Mouse (Mus musculus) MEL (cell line): Measurements from ENCODE around the gene Tbc1d16. TPM values are rescaled to one million over a fixed set of nuclear protein-coding genes. Genes with fewer than 3 reads are reported as not detected.

Experiments used
- DNase-seq: peaks from one replicate; pipeline ENCODE4 v3.0.0; 2011; ENCODE audit warnings: low read depth, low spot score
- H3K27ac ChIP-seq: 2 replicates; pipeline ENCODE4 v1.5.1; 2012; ENCODE audit warnings: low read depth, mild to moderate bottlenecking, control low read depth, low read length, moderate library complexity; ENCODE audit not compliant: control insufficient read depth
- H3K27me3 ChIP-seq, 2 experiments: fragments of 150-350 bp in 1 of 2; sonication (generic) in 1 of 2; 2 replicates each; pipeline ENCODE4 v1.6.1; 2012; ENCODE audit warnings: low read length in 2 of 2, mild to moderate bottlenecking in 2 of 2, improper control_type of control experiment in 1 of 2, moderate library complexity in 1 of 2; ENCODE audit not compliant: insufficient read depth in 2 of 2, control insufficient read depth in 1 of 2
- H3K36me3 ChIP-seq, 2 experiments: 2 replicates each; pipeline ENCODE4 v1.6.1; 2012 to 2014; ENCODE audit warnings: low read length in 2 of 2, improper control_type of control experiment in 1 of 2, inconsistent platforms in 1 of 2, mild to moderate bottlenecking in 1 of 2; ENCODE audit not compliant: insufficient read depth in 2 of 2, control insufficient read depth in 1 of 2
- H3K4me1 ChIP-seq, 2 experiments: fragments of 150-350 bp in 1 of 2; sonication (generic) in 1 of 2; 2 replicates each; pipeline ENCODE4 v1.6.1; 2012; ENCODE audit warnings: low read length in 2 of 2, improper control_type of control experiment in 1 of 2, mild to moderate bottlenecking in 1 of 2; ENCODE audit not compliant: insufficient read depth in 2 of 2, control insufficient read depth in 1 of 2
- H3K4me3 ChIP-seq, 2 experiments: fragments of 150-350 bp in 1 of 2; sonication (generic) in 1 of 2; 2 replicates each; pipeline ENCODE4 v1.5.1; 2012; ENCODE audit warnings: low read depth in 2 of 2, low read length in 2 of 2, mild to moderate bottlenecking in 2 of 2, moderate library complexity in 2 of 2, control low read depth in 1 of 2, improper control_type of control experiment in 1 of 2; ENCODE audit not compliant: control insufficient read depth in 1 of 2, insufficient read depth in 1 of 2
- H3K79me2 ChIP-seq: 2 replicates; pipeline ENCODE4 v1.6.1; 2012; ENCODE audit warnings: mild to moderate bottlenecking, low read length, moderate library complexity; ENCODE audit not compliant: control insufficient read depth, poor library complexity, insufficient read depth
- H3K9ac ChIP-seq: 2 replicates; pipeline ENCODE4 v1.6.1; 2012; ENCODE audit warnings: low read depth, mild to moderate bottlenecking, control low read depth, low read length, moderate library complexity; ENCODE audit not compliant: control insufficient read depth, poor library complexity, severe bottlenecking
- H3K9me3 ChIP-seq: fragments of 150-350 bp; sonication (generic); replicated peaks from 2 replicates; pipeline ENCODE4 v1.6.1; 2012; ENCODE audit warnings: mild to moderate bottlenecking, low read length, improper control_type of control experiment, moderate library complexity; ENCODE audit not compliant: insufficient read depth
- BHLHE40 ChIP-seq: IDR thresholded peaks from 2 replicates; pipeline ENCODE4 v1.6.1; 2012; ENCODE audit warnings: low read depth, mild to moderate bottlenecking, inconsistent platforms, low read length, improper control_type of control experiment, borderline replicate concordance
- CHD2 ChIP-seq: IDR thresholded peaks from 2 replicates; pipeline ENCODE4 v1.6.1; 2011; ENCODE audit warnings: low read length, improper control_type of control experiment
- CTCF ChIP-seq, 3 experiments: IDR thresholded peaks in 2 of 3; conservative IDR thresholded peaks in 1 of 3; 2 replicates each; pipeline ENCODE4 v1.5.1; 2011 to 2012; ENCODE audit warnings: low read length in 3 of 3, low read depth in 2 of 3, mild to moderate bottlenecking in 2 of 3, improper control_type of control experiment in 1 of 3, inconsistent platforms in 1 of 3, mixed read lengths in 1 of 3, moderate library complexity in 1 of 3; ENCODE audit not compliant: control insufficient read depth in 1 of 3, insufficient read depth in 1 of 3, poor library complexity in 1 of 3, severe bottlenecking in 1 of 3
- EP300 ChIP-seq, 2 experiments: IDR thresholded peaks; 2 replicates each; pipeline ENCODE4 v1.6.1; 2011; ENCODE audit warnings: improper control_type of control experiment in 2 of 2, low read length in 2 of 2, low read depth in 1 of 2, mild to moderate bottlenecking in 1 of 2
- ETS1 ChIP-seq: IDR thresholded peaks from 2 replicates; pipeline ENCODE4 v1.6.1; 2012; ENCODE audit warnings: low read depth, mild to moderate bottlenecking, inconsistent platforms, low read length, improper control_type of control experiment, moderate library complexity
- HCFC1 ChIP-seq: IDR thresholded peaks from 2 replicates; pipeline ENCODE4 v1.6.1; 2012; ENCODE audit warnings: low read depth, mild to moderate bottlenecking, inconsistent platforms, low read length, improper control_type of control experiment, moderate library complexity
- MAX ChIP-seq: IDR thresholded peaks from 2 replicates; pipeline ENCODE4 v1.6.1; 2011; ENCODE audit warnings: low read length, improper control_type of control experiment
- MYC ChIP-seq: IDR thresholded peaks from 2 replicates; pipeline ENCODE4 v1.6.1; 2011; ENCODE audit warnings: low read depth, mild to moderate bottlenecking, low read length, improper control_type of control experiment, moderate library complexity
- NRF1 ChIP-seq: IDR thresholded peaks from 2 replicates; pipeline ENCODE4 v1.6.1; 2014; ENCODE audit warnings: low read depth, mild to moderate bottlenecking, inconsistent platforms, low read length, improper control_type of control experiment, moderate library complexity; ENCODE audit not compliant: poor library complexity, insufficient read depth, severe bottlenecking
- RCOR1 ChIP-seq: IDR thresholded peaks from 2 replicates; pipeline ENCODE4 v1.6.1; 2012; ENCODE audit warnings: low read depth, mild to moderate bottlenecking, inconsistent platforms, low read length, improper control_type of control experiment
- TCF12 ChIP-seq: IDR thresholded peaks from 2 replicates; pipeline ENCODE4 v1.6.1; 2014; ENCODE audit warnings: low read depth, mild to moderate bottlenecking, inconsistent platforms, low read length, improper control_type of control experiment, moderate library complexity
- USF1 ChIP-seq: IDR thresholded peaks from 2 replicates; pipeline ENCODE4 v1.6.1; 2014; ENCODE audit warnings: low read depth, mild to moderate bottlenecking, inconsistent platforms, low read length, improper control_type of control experiment, moderate library complexity
- USF2 ChIP-seq, 2 experiments: IDR thresholded peaks; 2 replicates each; pipeline ENCODE4 v1.6.1; 2011 to 2012; ENCODE audit warnings: improper control_type of control experiment in 2 of 2, low read length in 2 of 2, borderline replicate concordance in 1 of 2, inconsistent platforms in 1 of 2, low read depth in 1 of 2, mild to moderate bottlenecking in 1 of 2; ENCODE audit not compliant: insufficient read depth in 1 of 2
- ZC3H11A ChIP-seq: IDR thresholded peaks from 2 replicates; pipeline ENCODE4 v1.6.1; 2012; ENCODE audit warnings: low read depth, mild to moderate bottlenecking, inconsistent platforms, low read length, improper control_type of control experiment
- ZMIZ1 ChIP-seq: IDR thresholded peaks from 2 replicates; pipeline ENCODE4 v1.6.1; 2012; ENCODE audit warnings: low read depth, mild to moderate bottlenecking, inconsistent platforms, low read length, improper control_type of control experiment, moderate library complexity
- ZNF384 ChIP-seq: IDR thresholded peaks from 2 replicates; pipeline ENCODE4 v1.6.1; 2012; ENCODE audit warnings: low read depth, mild to moderate bottlenecking, inconsistent platforms, low read length, improper control_type of control experiment
- polyA plus RNA-seq, 2 experiments: library from polyadenylated mRNA; stranded (reverse) in 1 of 2; unstranded in 1 of 2; fragments of >175 nt in 1 of 2; fragments of >200 nt in 1 of 2; gene quantifications; 2 replicates each; pipeline versions ENCODE4 v1.2.1 to v1.2.4; 2012; ENCODE audit warnings: low replicate concordance in 2 of 2, low read depth in 1 of 2; ENCODE audit not compliant: insufficient read length in 2 of 2, insufficient read depth in 1 of 2, missing spikeins in 1 of 2
- total RNA-seq: library from RNA; depleted of rRNA; stranded (reverse); fragments of 300-350 nt; gene quantifications from 2 replicates; pipeline ENCODE4 v1.2.3, GENCODE M21; 2012

The Tbc1d16 gene
- total and polyA plus RNA-seq, 3 experiments, result 13.6 to 19.2 TPM; not detected in 1

GRCm38 (mm10) chr11:119224926-119225325 lies 3.4 kb downstream of the Tbc1d16 start:
- 0 out of 4 replicates have a peak, but pooled peaks cover 0 to 1% of the 10 kb centered on the region in 2 experiments for H3K27me3 ChIP-seq
- no peak overlapping the region for H3K4me3 ChIP-seq
- no peak overlapping the region for H3K9ac ChIP-seq
- no peak for DNase-seq
- peaks cover 5 to 17% of the 10 kb centered on the region in 2 experiments; a peak in 3 of 4 replicates for H3K4me1 ChIP-seq
- no peak overlapping the region for H3K27ac ChIP-seq
- TF ChIP-seq CTCF (IDR thresholded peaks at IDR 0.05 in 2 of 3, conservative IDR thresholded peaks at IDR 0.05 in 1 of 3; ENCODE audit: control insufficient read depth in 1 of 3, insufficient read depth in 1 of 3, low read depth in 2 of 3, low read length in 3 of 3, poor library complexity in 1 of 3, severe bottlenecking in 1 of 3) (no peak), MAX (no peak), HCFC1 (no peak), RCOR1 (no peak), CHD2 (no peak), NRF1 (no peak), ZC3H11A (no peak), USF2 (IDR thresholded peaks at IDR 0.05; ENCODE audit: borderline replicate concordance in 1 of 2, insufficient read depth in 1 of 2, low read depth in 1 of 2, low read length in 2 of 2) (no peak), TCF12 (no peak), BHLHE40 (no peak), ETS1 (no peak), USF1 (no peak), EP300 (IDR thresholded peaks at IDR 0.05; ENCODE audit: low read depth in 1 of 2, low read length in 2 of 2) (no peak), ZMIZ1 (no peak), ZNF384 (no peak)
- TF ChIP-seq, all 39 proteins: peak for 0
- H3K9me3 ChIP-seq, result no peaks in the 10 kb centered on the region
- H3K79me2 ChIP-seq, result peaks cover 7% of the 10 kb centered on the region
- peaks cover 0 to 9% of the 10 kb centered on the region in 2 experiments; a peak in 3 of 4 replicates for H3K36me3 ChIP-seq

- no peak overlapping the region for H3K4me3 ChIP-seq
- no peak for DNase-seq
- no peak overlapping the region for H3K9ac ChIP-seq
- H3K27me3 ChIP-seq, result no peaks in the 10 kb centered on the region
- H3K9me3 ChIP-seq, result no peaks in the 10 kb centered on the region
- H3K27ac ChIP-seq, result no peak overlapping the region
- peaks cover 7% of the 10 kb centered on the region for H3K79me2 ChIP-seq
- no peak for TF ChIP-seq ZMIZ1
- no peak for TF ChIP-seq MYC
- H3K36me3 ChIP-seq, result peaks cover 0 to 9% of the 10 kb centered on the region in 2 experiments; a peak in 3 of 4 replicates
- peaks cover 2 to 12% of the 10 kb centered on the region in 2 experiments; a peak in 3 of 4 replicates for H3K4me1 ChIP-seq
Measured at GRCm38 (mm10) chr11:119223124-119223890, 5.0 kb downstream of the Tbc1d16 start.
